Mouse (Mus musculus): ENCODE data around the gene Ripor3. TPM values are rescaled to one million over a fixed set of nuclear protein-coding genes. Genes with fewer than 3 reads are reported as not detected.
"Not testable (repeated sequence)": the region's sequence is repeated elsewhere in the genome, so short reads cannot be mapped to it uniquely, and the experiment has no call there.

Gene Ripor3
- 0.67 and 1.2 TPM in 2 replicates for polyA plus RNA-seq (2015; fragmentation: Nextera tagmentation; extraction: Ambion mirVana)

DNA sequence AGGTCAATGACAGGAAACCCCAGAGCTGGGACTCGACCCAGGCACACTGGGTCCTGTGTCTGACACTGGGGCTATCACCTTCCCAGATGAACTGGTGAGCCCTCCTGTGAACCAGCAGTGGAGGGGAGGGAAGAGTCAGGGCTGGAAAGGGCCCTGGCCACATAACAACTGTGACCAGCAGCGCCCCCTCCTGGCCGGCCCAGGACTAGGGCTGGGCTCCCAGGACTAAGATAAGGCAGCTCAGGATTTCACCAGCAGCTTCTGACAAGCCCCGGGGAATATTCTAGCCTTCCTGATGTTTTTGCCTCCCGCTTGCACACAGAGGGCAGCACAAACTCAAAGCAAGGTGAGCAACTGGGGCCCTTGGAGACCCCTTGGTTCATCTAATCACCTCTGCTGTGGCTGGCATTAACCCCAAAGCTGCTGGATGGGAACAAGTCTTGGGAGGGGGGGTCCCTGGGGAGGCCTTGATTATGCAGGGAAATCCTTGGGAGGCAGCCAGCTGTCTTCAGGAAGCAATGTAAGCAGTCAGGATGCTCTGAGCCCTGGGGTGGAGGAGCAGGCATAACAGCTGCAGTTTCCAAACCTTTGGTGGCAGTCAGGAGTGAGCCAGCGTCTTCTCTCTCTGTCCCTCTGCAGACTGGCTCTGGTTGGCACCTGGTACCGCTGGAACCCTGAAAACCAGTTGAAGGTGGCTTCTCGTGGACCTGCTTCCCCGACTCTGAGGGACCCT, at the start of gene Ripor3:
Gene Ripor3 (minus strand): TSS at position 683 of the 733 bp plus-strand sequence.
- Histone ChIP-seq H3K27ac (replicated peaks) (peak within 1 kb of the TSS; percentile 8; the same call in 1 of the 2 replicates), H3K27me3 (replicated peaks) (no peaks in the 10 kb centered on the region), H3K36me3 (no peaks in the 10 kb centered on the region), H3K4me1 (peaks cover 33% of the 10 kb centered on the region), H3K9me3 (no peaks in the 10 kb centered on the region), H3K4me2 (no peak within 1 kb of the TSS), H3K9ac (peak within 1 kb of the TSS; percentile 28; the same call in 1 of the 2 replicates), H3K4me3 (no peak within 1 kb of the TSS)
- 37% methylated on average over 9 of the region's 9 CpGs for WGBS
- no peak for ATAC-seq (ENCODE audit: extremely low read depth, insufficient number of reproducible peaks, low FRiP score, low TSS enrichment)

DNA sequence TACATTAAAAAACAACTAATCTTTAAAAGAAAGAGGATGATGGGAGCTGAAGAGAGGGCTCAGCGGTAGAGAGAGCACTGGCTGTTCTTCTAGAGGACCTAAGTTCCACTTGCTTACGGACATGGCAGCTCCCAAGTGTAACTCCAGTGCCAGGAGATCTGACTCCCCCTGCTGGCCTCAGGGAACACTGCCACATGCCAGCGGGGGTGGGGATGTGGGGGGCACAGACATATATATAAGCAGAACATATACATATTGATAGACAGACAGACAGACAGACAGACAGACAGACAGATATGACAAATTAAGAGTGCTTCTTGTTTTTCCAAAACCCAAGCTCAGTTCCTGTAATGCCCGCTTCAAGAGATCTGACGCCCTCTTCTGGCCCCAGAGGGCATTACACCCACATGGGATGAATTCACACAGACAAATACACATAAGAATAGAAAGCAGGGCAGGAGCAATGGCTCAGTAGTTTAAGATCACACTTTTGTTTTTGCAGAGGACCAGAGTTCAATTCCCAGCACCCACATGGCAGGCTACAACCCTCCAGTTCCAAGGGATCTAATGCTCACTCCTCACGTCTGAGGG, 48.9 kb upstream of the Ripor3 start:
- Histone ChIP-seq H3K4me3 (no peak overlapping the region), H3K27ac (replicated peaks) (no peak overlapping the region), H3K9me3 (no peaks in the 10 kb centered on the region), H3K9ac (no peak overlapping the region), H3K4me1 (peaks cover 29% of the 10 kb centered on the region), H3K27me3 (replicated peaks) (no peaks in the 10 kb centered on the region), H3K36me3 (no peaks in the 10 kb centered on the region), H3K4me2 (no peak overlapping the region)
- WGBS: 84% methylated on average over 6 of the region's 6 CpGs
- ATAC-seq (ENCODE audit: extremely low read depth, insufficient number of reproducible peaks, low FRiP score, low TSS enrichment): no peak

DNA sequence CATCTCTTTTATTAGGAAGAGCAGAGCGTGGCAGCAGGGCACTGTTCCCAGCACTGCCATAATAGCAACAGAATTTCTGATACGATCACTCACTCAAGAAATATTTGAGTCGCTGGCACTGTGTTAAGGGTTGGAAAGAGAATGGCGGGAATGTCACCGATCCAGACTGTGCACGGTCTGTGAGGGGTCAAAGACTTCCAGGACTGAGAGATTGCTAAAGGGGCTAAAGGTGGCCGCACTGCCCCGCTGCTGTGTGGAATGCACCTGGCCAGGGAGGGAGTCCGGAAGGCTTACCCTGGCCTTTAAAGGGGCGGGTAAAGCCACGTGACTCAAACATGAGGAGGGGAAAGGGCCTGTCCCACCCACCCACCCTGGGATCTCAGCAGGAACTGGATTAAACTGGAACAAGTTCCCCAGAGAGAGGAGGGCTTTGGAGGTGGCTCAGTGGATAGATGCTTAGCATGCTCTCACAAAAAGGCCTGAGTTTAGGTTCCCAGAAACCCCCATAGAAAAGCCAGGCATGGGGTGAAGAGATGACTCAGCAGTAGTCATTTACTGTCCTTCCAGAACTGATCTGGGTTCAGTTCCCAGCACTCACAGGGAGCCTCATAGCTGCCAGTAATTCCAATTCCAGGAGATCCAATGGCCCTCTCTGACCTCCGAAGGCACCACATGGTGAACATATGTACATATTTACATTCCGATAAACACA, 48.2 kb upstream of the Ripor3 start:
- Histone ChIP-seq H3K9me3 (no peaks in the 10 kb centered on the region), H3K36me3 (no peaks in the 10 kb centered on the region), H3K4me3 (no peak overlapping the region), H3K27me3 (replicated peaks) (no peaks in the 10 kb centered on the region), H3K9ac (peak overlapping the region; percentile 54; the same call in 1 of the 2 replicates), H3K4me2 (peak overlapping the region; percentile 38; the same call in 1 of the 2 replicates), H3K4me1 (peaks cover 29% of the 10 kb centered on the region), H3K27ac (replicated peaks) (peak overlapping the region; percentile 42)
- no peak for ATAC-seq (ENCODE audit: extremely low read depth, insufficient number of reproducible peaks, low FRiP score, low TSS enrichment)
- WGBS: 22% methylated on average over 13 of the region's 13 CpGs

DNA sequence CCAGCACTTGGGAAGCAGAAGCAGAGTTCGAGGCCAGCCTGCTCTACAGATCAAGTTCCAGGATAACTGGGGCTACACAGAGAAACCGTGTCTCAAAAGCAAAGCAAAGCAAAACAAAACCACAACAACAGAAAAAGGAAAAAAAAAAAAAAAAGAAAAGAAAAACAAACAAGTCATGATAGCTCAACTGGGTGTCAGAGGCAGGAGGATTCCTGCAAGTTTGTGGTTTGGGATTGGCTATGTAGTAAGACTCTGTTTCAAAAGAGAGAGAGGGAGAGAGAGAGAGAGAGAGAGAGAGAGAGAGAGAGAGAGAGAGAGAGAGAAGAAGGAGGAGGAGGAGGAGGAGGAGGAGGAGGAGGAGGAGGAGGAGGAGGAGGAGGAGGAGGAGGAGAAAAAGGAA, 47.5 kb upstream of the Ripor3 start:
- H3K36me3 ChIP-seq; H3K4me3 ChIP-seq; H3K4me2 ChIP-seq; H3K27ac ChIP-seq (replicated peaks); H3K9me3 ChIP-seq; H3K9ac ChIP-seq; H3K27me3 ChIP-seq (replicated peaks); ATAC-seq (ENCODE audit: extremely low read depth, insufficient number of reproducible peaks, low FRiP score, low TSS enrichment): not testable (repeated sequence)
- H3K4me1 ChIP-seq: peaks cover 29% of the 10 kb centered on the region
- WGBS: 75% methylated on average over 2 of the region's 2 CpGs

GRCm38 (mm10) chr2:168056666-168056933, 46.2 kb upstream of the Ripor3 start:
- Histone ChIP-seq H3K27me3 (replicated peaks) (peaks cover 4% of the 10 kb centered on the region; the same call in 1 of the 2 replicates), H3K9me3 (no peaks in the 10 kb centered on the region), H3K36me3 (no peaks in the 10 kb centered on the region), H3K27ac (replicated peaks) (peak overlapping the region; percentile 76), H3K4me3 (no peak overlapping the region), H3K4me2 (peak overlapping the region; percentile 50), H3K4me1 (peaks cover 29% of the 10 kb centered on the region), H3K9ac (peak overlapping the region; percentile 24; the same call in 1 of the 2 replicates)
- no peak for ATAC-seq (ENCODE audit: extremely low read depth, insufficient number of reproducible peaks, low FRiP score, low TSS enrichment)
- WGBS: 31% methylated on average over 8 of the region's 8 CpGs

- peak overlapping the region; percentile 76 for H3K27ac ChIP-seq (replicated peaks)
- peak overlapping the region; percentile 55 for H3K9ac ChIP-seq
- H3K27me3 ChIP-seq (replicated peaks): peaks cover 9% of the 10 kb centered on the region; the same call in 1 of the 2 replicates
- no peaks in the 10 kb centered on the region for H3K9me3 ChIP-seq
- no peak overlapping the region for H3K4me3 ChIP-seq
- no peak for ATAC-seq (ENCODE audit: extremely low read depth, insufficient number of reproducible peaks, low FRiP score, low TSS enrichment)
- H3K4me2 ChIP-seq: peak overlapping the region; percentile 50
- H3K4me1 ChIP-seq: peaks cover 29% of the 10 kb centered on the region
- 13% methylated on average over 14 of the region's 14 CpGs for WGBS
- no peaks in the 10 kb centered on the region for H3K36me3 ChIP-seq
These were observed 45.7 kb upstream of the Ripor3 start for GRCm38 (mm10) chr2:168055910-168056665.

GRCm38 (mm10) chr2:168054142-168054541, 43.7 kb upstream of the Ripor3 start:
- no peak overlapping the region for H3K27ac ChIP-seq (replicated peaks)
- no peak overlapping the region for H3K4me3 ChIP-seq
- 87% methylated on average over 11 of the region's 11 CpGs for WGBS
- peaks cover 13% of the 10 kb centered on the region for H3K27me3 ChIP-seq (replicated peaks)
- no peaks in the 10 kb centered on the region for H3K9me3 ChIP-seq
- no peak for ATAC-seq (ENCODE audit: extremely low read depth, insufficient number of reproducible peaks, low FRiP score, low TSS enrichment)
- H3K4me1 ChIP-seq: peaks cover 45% of the 10 kb centered on the region
- H3K9ac ChIP-seq: no peak overlapping the region
- H3K4me2 ChIP-seq: no peak overlapping the region
- no peaks in the 10 kb centered on the region for H3K36me3 ChIP-seq

DNA sequence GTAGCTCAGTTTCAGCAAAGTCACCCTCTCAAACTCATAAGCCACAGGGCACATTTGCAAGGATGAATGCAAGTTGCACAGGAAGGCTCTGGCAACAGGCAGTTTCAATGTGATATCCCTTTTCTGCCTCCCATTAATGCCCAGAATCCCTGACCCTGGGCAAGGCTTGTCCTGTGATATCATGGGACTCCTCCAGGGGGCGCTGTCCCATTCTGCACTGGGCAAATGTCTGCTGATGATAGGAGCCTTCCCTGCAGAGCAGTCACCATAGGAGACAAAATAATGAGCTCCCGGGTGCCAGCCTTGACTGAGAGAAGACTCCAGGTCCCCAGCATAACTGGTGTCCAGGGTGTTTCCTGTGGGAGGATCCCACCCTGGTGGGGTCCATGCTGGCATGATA, 42.3 kb upstream of the Ripor3 start:
- Histone ChIP-seq H3K36me3 (no peaks in the 10 kb centered on the region), H3K9ac (no peak overlapping the region), H3K4me2 (no peak overlapping the region), H3K9me3 (no peaks in the 10 kb centered on the region), H3K4me3 (no peak overlapping the region), H3K27me3 (replicated peaks) (peaks cover 16% of the 10 kb centered on the region), H3K4me1 (peaks cover 38% of the 10 kb centered on the region), H3K27ac (replicated peaks) (no peak overlapping the region)
- no peak for ATAC-seq (ENCODE audit: extremely low read depth, insufficient number of reproducible peaks, low FRiP score, low TSS enrichment)
- 10% methylated on average over 2 of the region's 2 CpGs for WGBS

GRCm38 (mm10) chr2:168052156-168052555, 41.7 kb upstream of the Ripor3 start:
- H3K27me3 ChIP-seq (replicated peaks): peaks cover 16% of the 10 kb centered on the region
- 95% methylated on average over 1 of the region's 1 CpGs for WGBS
- no peak overlapping the region for H3K9ac ChIP-seq
- no peak overlapping the region for H3K4me2 ChIP-seq
- H3K4me3 ChIP-seq: no peak overlapping the region
- no peak for ATAC-seq (ENCODE audit: extremely low read depth, insufficient number of reproducible peaks, low FRiP score, low TSS enrichment)
- H3K9me3 ChIP-seq: no peaks in the 10 kb centered on the region
- no peaks in the 10 kb centered on the region for H3K36me3 ChIP-seq
- H3K27ac ChIP-seq (replicated peaks): no peak overlapping the region
- peaks cover 36% of the 10 kb centered on the region for H3K4me1 ChIP-seq

DNA sequence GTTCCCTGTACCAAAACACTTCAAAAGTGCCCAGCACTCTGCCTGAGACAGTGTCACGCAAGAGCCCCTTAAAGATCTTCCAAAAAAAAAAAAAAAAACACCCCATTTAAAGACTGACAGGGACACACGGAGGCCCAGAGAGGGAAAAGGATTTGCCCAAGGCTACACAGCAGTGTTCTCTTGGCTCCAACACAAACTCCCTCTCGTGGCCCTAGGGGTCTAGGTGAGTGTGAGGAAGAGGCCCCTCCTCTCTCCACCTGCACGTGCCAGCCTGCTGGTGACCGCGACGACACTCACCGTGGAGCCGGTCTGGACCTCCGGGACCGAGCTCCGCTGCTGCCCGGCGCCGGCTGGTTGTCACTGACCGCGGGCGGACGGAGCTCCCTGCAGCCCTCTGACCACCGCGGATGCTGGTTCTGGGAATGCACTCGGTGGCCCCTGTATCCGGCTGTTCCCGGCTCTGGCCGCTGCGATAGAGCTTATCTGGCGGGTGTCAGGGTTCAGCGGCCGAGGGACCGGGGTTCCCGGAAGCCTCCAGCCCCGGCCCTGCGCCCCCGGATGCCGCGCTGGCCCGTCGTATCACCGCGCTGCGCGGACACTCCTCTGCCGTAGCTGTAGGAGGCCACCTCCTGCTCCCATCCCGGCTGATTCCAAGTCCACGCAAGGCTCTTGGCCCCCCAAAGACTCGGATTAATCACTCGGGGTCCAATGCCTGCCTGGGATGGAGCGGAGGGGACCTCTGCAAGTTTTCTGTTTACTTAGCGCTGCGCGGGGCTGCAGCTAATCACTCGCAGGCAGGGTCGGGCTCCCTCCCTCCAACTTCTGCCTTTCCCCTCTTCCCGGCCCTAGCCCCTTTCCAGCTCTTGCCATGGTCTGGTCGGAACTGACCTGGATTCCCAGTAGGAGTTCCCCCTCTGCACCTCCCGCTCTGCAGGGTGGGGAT, 39.9 kb upstream of the Ripor3 start:
- Histone ChIP-seq H3K27ac (replicated peaks) (peak overlapping the region; percentile 48), H3K9me3 (no peaks in the 10 kb centered on the region), H3K27me3 (replicated peaks) (peaks cover 16% of the 10 kb centered on the region), H3K4me1 (peaks cover 31% of the 10 kb centered on the region), H3K4me3 (peak overlapping the region; percentile 63), H3K36me3 (no peaks in the 10 kb centered on the region), H3K4me2 (peak overlapping the region; percentile 94), H3K9ac (peak overlapping the region; percentile 80)
- WGBS: 1% methylated on average over 56 of the region's 56 CpGs
- ATAC-seq (ENCODE audit: extremely low read depth, insufficient number of reproducible peaks, low FRiP score, low TSS enrichment): no peak
